Mouse (Mus musculus): ENCODE results near the gene Nfx1. TPM values are rescaled to one million over a fixed set of nuclear protein-coding genes. Genes with fewer than 3 reads are reported as not detected.
A peak's percentile ranks its signal among the peaks of the same experiment; 100 is the strongest.

Nfx1 gene
- total RNA-seq, 2 experiments from 2014 or later: 69.2 to 76.6 TPM

DNA sequence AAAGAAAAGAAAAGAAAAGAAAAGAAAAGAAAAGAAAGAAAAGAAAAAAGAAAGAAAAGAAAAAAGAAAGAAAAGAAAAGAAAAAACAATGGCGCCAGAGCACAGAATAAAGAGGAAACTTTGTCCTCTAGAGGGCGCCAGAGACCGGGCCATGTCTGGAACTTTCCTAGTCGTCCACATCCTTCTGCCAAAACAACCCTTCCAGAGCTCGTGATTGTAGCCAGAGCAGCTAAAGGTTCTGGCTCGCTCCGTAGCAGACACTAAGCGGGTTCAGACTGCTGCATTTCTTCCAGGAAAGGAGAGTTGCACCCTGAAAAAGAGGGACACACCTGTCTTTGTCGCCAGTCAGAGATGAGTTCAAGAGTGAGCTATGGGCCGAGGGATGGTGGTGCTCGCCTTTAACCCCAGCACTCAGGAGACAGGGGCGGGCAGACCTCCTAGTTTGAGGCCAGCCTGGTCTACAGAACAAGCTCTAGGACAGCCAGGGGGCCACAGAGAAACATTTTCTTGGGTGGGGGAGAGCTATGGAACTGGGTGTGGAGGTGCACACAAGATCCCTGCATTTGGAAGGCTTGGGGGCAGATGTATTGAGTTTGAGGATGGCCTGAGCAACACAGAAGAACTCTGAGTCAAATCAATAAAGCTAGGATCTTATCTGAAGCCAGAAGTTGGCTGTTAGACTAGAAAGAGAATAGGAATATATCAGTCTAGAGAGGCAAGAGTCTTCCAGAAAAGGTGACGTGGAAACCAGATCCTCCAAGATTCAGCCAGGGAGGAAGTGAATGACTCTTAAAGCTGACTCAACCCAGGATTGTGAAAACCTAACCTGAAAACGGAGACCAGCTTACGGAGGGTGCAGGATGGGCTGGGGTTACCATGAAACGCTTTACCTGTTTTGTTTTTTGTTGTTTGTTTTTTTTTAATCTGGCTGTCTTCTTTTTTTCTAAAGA is 80.3 kb downstream of the Nfx1 start:
- intact Hi-C loops (cut with DNase I): loop anchor here (1.0 to 10.0 kb wide), 6 partner anchors 68 to 654 kb away; no protein-coding TSS in a partner anchor
- peak; percentile 87 for TF ChIP-seq CTCF (IDR thresholded peaks at IDR 0.05)
- no peak overlapping the region for H3K27ac ChIP-seq
- H3K4me3 ChIP-seq: no peak overlapping the region
- peak; percentile 81 for DNase-seq (ENCODE audit: extremely low spot score in 1 of 2, low spot score in 2 of 2)

DNA sequence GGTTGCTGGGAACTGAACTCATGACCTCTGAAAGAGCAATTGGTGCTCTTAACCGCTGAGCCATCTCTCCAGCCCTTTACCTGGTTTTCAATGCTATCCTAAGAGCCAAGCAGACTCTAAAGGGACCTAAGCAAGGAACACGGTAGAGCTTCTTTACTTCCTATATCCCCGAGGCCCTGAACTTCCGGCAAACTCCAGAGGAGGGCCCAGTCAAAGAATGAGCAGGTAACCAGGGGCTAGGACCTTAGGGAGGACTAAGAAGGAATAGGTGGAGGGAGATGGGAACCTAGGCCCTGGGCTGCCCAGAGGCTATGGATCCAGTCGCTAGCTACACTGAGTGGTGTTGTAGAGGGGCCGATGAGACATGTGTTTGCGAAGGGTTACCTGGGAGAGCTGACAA is 81.1 kb downstream of the Nfx1 start:
- intact Hi-C loops (cut with DNase I): loop anchor here (2.0 to 10.0 kb wide), 5 partner anchors 113 to 653 kb away; no protein-coding TSS in a partner anchor
- Histone ChIP-seq H3K27ac (no peak overlapping the region), H3K4me3 (no peak overlapping the region)
- no peak for TF ChIP-seq CTCF (IDR thresholded peaks at IDR 0.05)
- DNase-seq (ENCODE audit: extremely low spot score in 1 of 2, low spot score in 2 of 2): no peak

- intact Hi-C loops (cut with DNase I): loop anchor here (10.0 kb wide), 2 partner anchors 340 to 650 kb away; no protein-coding TSS in a partner anchor
- no peak for TF ChIP-seq CTCF (IDR thresholded peaks at IDR 0.05)
- Histone ChIP-seq H3K27ac (no peak overlapping the region), H3K4me3 (no peak overlapping the region)
- no peak for DNase-seq (ENCODE audit: extremely low spot score in 1 of 2, low spot score in 2 of 2)
Measured at GRCm38 (mm10) chr4:41055111-41055510, 84.4 kb downstream of the Nfx1 start.

GRCm38 (mm10) chr4:41056253-41056652 is 85.5 kb downstream of the Nfx1 start:
- Histone ChIP-seq H3K4me3 (no peak overlapping the region), H3K27ac (no peak overlapping the region)
- no peak for DNase-seq (ENCODE audit: extremely low spot score in 1 of 2, low spot score in 2 of 2)
- no peak for TF ChIP-seq CTCF (IDR thresholded peaks at IDR 0.05)
- intact Hi-C loops (cut with DNase I): loop anchor here (10.0 kb wide), 2 partner anchors 339 to 649 kb away; no protein-coding TSS in a partner anchor

DNA sequence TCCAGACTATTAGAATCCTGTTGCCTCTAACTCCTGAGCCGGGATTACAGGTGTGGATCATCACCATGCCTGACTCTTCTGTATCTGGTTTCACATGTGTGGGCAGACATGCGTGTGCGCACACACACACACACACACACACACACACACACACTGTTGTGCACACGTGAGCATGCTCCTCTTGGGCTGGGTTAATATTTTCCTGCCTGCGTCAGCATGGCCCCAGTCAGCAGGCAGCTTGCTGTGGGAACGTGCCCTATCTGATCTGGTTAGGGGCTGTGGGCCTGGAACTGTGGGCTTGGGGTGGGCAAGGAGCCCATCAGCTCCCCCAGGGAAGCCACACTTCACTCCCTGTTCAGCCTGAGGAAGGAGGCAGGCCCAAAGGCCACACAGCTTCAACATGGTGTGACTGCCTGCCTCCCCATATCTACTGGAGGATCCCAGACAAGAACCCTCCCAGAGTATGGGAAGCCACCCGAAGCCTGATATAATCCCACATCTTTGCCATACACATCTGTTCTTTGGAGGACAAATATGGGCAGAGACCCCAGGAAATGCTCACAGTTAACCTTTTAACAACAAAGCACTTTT is 86.1 kb downstream of the Nfx1 start:
- no peak for DNase-seq (ENCODE audit: extremely low spot score in 1 of 2, low spot score in 2 of 2)
- TF ChIP-seq CTCF (IDR thresholded peaks at IDR 0.05): no peak
- Histone ChIP-seq H3K4me3 (no peak overlapping the region), H3K27ac (no peak overlapping the region)
- intact Hi-C loops (cut with DNase I): loop anchor here (10.0 kb wide), 2 partner anchors 338 to 648 kb away; no protein-coding TSS in a partner anchor

GRCm38 (mm10) chr4:41057361-41057760 is 86.7 kb downstream of the Nfx1 start:
- intact Hi-C loops (cut with DNase I): loop anchor here (10.0 kb wide), 2 partner anchors 337 to 647 kb away; no protein-coding TSS in a partner anchor
- Histone ChIP-seq H3K27ac (no peak overlapping the region), H3K4me3 (no peak overlapping the region)
- DNase-seq (ENCODE audit: extremely low spot score in 1 of 2, low spot score in 2 of 2): no peak
- no peak for TF ChIP-seq CTCF (IDR thresholded peaks at IDR 0.05)

DNA sequence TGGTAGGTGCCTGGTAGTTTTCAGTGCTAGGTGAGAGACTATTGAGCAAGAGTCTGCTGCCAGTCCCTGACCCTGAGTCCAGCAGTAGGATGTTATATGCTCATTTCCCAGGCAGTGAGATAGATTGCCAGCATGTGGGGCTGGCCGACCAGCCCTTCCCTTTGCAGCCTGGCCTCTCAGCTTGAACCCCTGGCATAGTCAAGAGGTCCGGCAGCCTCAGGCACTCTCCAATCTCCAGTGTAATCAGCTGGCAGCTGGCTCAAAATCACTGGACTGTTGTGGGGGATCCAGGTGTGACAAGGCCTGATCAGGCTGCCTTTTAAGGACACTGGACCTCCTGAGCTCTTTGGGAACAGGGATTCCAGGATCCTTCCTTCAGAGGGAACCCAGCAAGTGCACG is 92.6 kb downstream of the Nfx1 start:
- intact Hi-C loops (cut with DNase I): no loop called here
- Histone ChIP-seq H3K27ac (no peak overlapping the region), H3K4me3 (no peak overlapping the region)
- DNase-seq (ENCODE audit: extremely low spot score in 1 of 2, low spot score in 2 of 2): no peak
- no peak for TF ChIP-seq CTCF (IDR thresholded peaks at IDR 0.05)

DNA sequence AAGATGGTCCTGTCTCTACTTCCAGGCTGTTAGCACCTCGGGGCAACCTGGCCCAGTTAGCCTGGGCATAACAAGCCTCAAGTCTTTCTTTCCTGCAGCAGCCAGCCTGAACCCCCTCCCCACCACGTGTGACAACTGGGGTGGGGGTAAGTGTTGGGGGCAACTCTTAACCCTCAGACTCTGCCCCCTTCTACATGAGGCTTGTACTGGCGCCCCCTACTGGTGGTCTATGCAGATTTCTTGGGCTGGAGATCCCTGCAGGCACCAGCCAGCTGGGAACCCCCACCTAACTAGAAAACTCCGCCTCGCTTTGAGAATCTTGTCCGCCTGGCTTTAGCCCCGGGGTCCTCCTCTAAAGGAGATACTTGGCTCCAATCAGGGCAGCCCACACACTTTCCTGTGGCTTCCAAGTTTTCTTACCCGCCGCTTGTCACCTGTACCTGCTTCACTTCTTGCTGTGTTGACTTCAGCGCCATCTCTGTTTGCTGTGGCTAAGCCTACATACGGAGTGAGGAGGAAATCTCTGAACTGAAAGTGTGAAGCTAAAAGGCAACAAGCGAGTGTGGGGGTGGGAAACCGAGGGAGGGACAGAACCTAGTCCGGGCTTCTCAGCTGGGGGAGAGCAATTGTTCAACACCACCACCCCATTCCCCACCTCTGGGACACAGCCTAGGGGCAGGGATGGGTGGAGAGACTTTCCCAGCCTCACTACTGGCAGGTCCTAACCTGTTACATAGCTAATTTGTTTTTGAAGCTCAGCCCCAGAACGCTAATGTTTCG is 93.4 kb downstream of the Nfx1 start:
- intact Hi-C loops (cut with DNase I): no loop called here
- Histone ChIP-seq H3K27ac (no peak overlapping the region), H3K4me3 (no peak overlapping the region)
- no peak for DNase-seq (ENCODE audit: extremely low spot score in 1 of 2, low spot score in 2 of 2)
- TF ChIP-seq CTCF (IDR thresholded peaks at IDR 0.05): peak; percentile 52

GRCm38 (mm10) chr4:41065196-41065595 is 94.5 kb downstream of the Nfx1 start:
- TF ChIP-seq CTCF (IDR thresholded peaks at IDR 0.05): no peak
- intact Hi-C loops (cut with DNase I): no loop called here
- Histone ChIP-seq H3K4me3 (no peak overlapping the region), H3K27ac (no peak overlapping the region)
- DNase-seq (ENCODE audit: extremely low spot score in 1 of 2, low spot score in 2 of 2): no peak

GRCm38 (mm10) chr4:41071500-41072429 is 101.1 kb downstream of the Nfx1 start:
- intact Hi-C loops (cut with DNase I): no loop called here
- Histone ChIP-seq H3K27ac (no peak overlapping the region), H3K4me3 (no peak overlapping the region)
- DNase-seq (ENCODE audit: extremely low spot score in 1 of 2, low spot score in 2 of 2): no peak
- TF ChIP-seq CTCF (IDR thresholded peaks at IDR 0.05): no peak
